Mouse (Mus musculus) Patski (cell line): ENCODE results near the gene Trim43a. TPM values are rescaled to one million over a fixed set of nuclear protein-coding genes. Genes with fewer than 3 reads are reported as not detected.
"Not testable (repeated sequence)": the region's sequence is repeated elsewhere in the genome, so short reads cannot be mapped to it uniquely, and the experiment has no call there.

Experiments
- ATAC-seq: fragments of 100-300 bp; one replicate; pipeline ENCODE4 v1.8.0; 2021
- CTCF ChIA-PET: fragments of 350-600 bp; sonication (Branson Sonifier 250); formaldehyde crosslinking; loops from one replicate; lab custom pipeline; 2022; ENCODE audit warnings: inconsistent platforms; lab: Charles Lee
- POLR2A ChIA-PET: fragments of 350-600 bp; sonication (Branson Sonifier 250); formaldehyde crosslinking; loops from one replicate; lab custom pipeline; 2022; ENCODE audit warnings: antibody characterized with exemption, inconsistent platforms; lab: Charles Lee
- DNase-seq: peaks from one replicate; pipeline ENCODE4 v3.0.0-alpha.2; 2011; ENCODE audit warnings: low read depth, low spot score
- H3K27me3 ChIP-seq: fragments of 371-371 bp; one replicate; pipeline ENCODE4 v1.5.1; 2021
- CTCF ChIP-seq: fragments of 100-300 bp; IDR thresholded peaks from one replicate; pipeline ENCODE4 v1.5.1; 2021
- in situ Hi-C: fragments of 300-500 bp; cut with MboI; formaldehyde crosslinking; loops from 3 replicates; pipeline ENCODE4 v1.11.1; 2018; ENCODE audit warnings: low pct_unique_long_range_greater_than_20kb, mixed read lengths
- polyA plus RNA-seq: library from polyadenylated mRNA; unstranded; gene quantifications from one replicate; pipeline ENCODE4 v1.2.3, GENCODE M21; 2021

Gene Trim43a
- polyA plus RNA-seq, result not detected

- in situ Hi-C loops, CTCF ChIA-PET, H3K27me3 ChIP-seq, ATAC-seq, DNase-seq: not testable (repeated sequence)
- POLR2A ChIA-PET, result interaction anchor here (0.7 kb wide), 1 partner anchor 1835 kb away, joined by 9 read pairs; no protein-coding TSS in a partner anchor
Observed at GRCm38 (mm10) chr9:88580591-88580990, at the start of gene Trim43a. TSS of gene Trim43a (plus strand) at chr9:88580891.

- CTCF ChIA-PET, result interaction anchor here (1.3 to 3.2 kb wide), 4 partner anchors 9 to 257 kb away, joined by 3 to 20 read pairs (median 8); no protein-coding TSS in a partner anchor
Observed at GRCm38 (mm10) chr9:88534093-88534492, 46.6 kb upstream of the Trim43a start.

GRCm38 (mm10) chr9:88539546-88540224 is 41.0 kb upstream of the Trim43a start:
- TF ChIP-seq CTCF, result no peak
- ChIA-PET CTCF (interaction anchor here (1.1 to 1.3 kb wide), 3 partner anchors 59 to 141 kb away, joined by 3 read pairs; no protein-coding TSS in a partner anchor), POLR2A (interaction anchor here (1.5 kb wide), 1 partner anchor 24 kb away, joined by 4 read pairs; no protein-coding TSS in a partner anchor)
- DNase-seq (no peak), ATAC-seq (no peak)
- in situ Hi-C loops, result loop anchor here (5.0 to 25.0 kb wide), 4 partner anchors 173 to 1115 kb away; partner anchors contain the start of gene Mthfsl
- H3K27me3 ChIP-seq, result no peaks in the 10 kb centered on the region

More at GRCm38 (mm10) chr9:88534093-88534492, 46.6 kb upstream of the Trim43a start:
- no peak for DNase-seq
- TF ChIP-seq CTCF, result no peak
- no peaks in the 10 kb centered on the region for H3K27me3 ChIP-seq
- POLR2A ChIA-PET, result interaction anchor here (0.9 kb wide), 1 partner anchor 14 kb away, joined by 3 read pairs; the partner anchor contains the start of gene Zfp949
- in situ Hi-C loops, result loop anchor here (25.0 kb wide), 1 partner anchor 178 kb away; the partner anchor contains the start of gene Mthfsl
- no peak for ATAC-seq

GRCm38 (mm10) chr9:88542816-88543215 is 37.9 kb upstream of the Trim43a start:
- TF ChIP-seq CTCF, result peak; percentile 73
- H3K27me3 ChIP-seq, result no peaks in the 10 kb centered on the region
- ChIA-PET POLR2A (interaction anchor here (1.1 to 1.4 kb wide), 2 partner anchors 19 to 61 kb away, joined by 3 read pairs; no protein-coding TSS in a partner anchor), CTCF (interaction anchor here (0.6 to 2.4 kb wide), 10 partner anchors 9 to 301 kb away, joined by 3 to 6 read pairs (median 3); no protein-coding TSS in a partner anchor)
- in situ Hi-C loops, result loop anchor here (5.0 to 25.0 kb wide), 4 partner anchors 169 to 1118 kb away; partner anchors contain the start of gene Mthfsl
- DNase-seq (no peak), ATAC-seq (peak; percentile 82)

- ATAC-seq (no peak), DNase-seq (no peak)
- peak; percentile 34 for TF ChIP-seq CTCF
- POLR2A ChIA-PET, result interaction anchor here (1.2 kb wide), 1 partner anchor 64 kb away, joined by 4 read pairs; no protein-coding TSS in a partner anchor
- in situ Hi-C loops, result loop anchor here (10.0 to 25.0 kb wide), 2 partner anchors 167 to 1121 kb away; partner anchors contain the start of gene Mthfsl
- no peaks in the 10 kb centered on the region for H3K27me3 ChIP-seq
- CTCF ChIA-PET, result interaction anchor here (0.7 to 1.7 kb wide), 19 partner anchors 8 to 1420 kb away, joined by 3 to 20 read pairs (median 4); partner anchors contain the start of gene Mthfsl
Observed at GRCm38 (mm10) chr9:88545534-88545933, 35.2 kb upstream of the Trim43a start.

GRCm38 (mm10) chr9:88546166-88546565 is 34.5 kb upstream of the Trim43a start:
- no peaks in the 10 kb centered on the region for H3K27me3 ChIP-seq
- ChIA-PET POLR2A (interaction anchor here (1.2 kb wide), 1 partner anchor 64 kb away, joined by 4 read pairs; no protein-coding TSS in a partner anchor), CTCF (interaction anchor here (0.7 to 1.7 kb wide), 19 partner anchors 9 to 1420 kb away, joined by 3 to 20 read pairs (median 4); partner anchors contain the start of gene Mthfsl)
- TF ChIP-seq CTCF, result peak; percentile 86
- in situ Hi-C loops, result loop anchor here (10.0 to 25.0 kb wide), 2 partner anchors 166 to 1121 kb away; partner anchors contain the start of gene Mthfsl
- DNase-seq (no peak), ATAC-seq (no peak)

GRCm38 (mm10) chr9:88546657-88547056 is 34.0 kb upstream of the Trim43a start:
- DNase-seq (no peak), ATAC-seq (no peak)
- ChIA-PET POLR2A (no interaction called here), CTCF (interaction anchor here (1.1 to 1.7 kb wide), 2 partner anchors 13 to 85 kb away, joined by 3 to 20 read pairs; no protein-coding TSS in a partner anchor)
- H3K27me3 ChIP-seq, result no peaks in the 10 kb centered on the region
- in situ Hi-C loops, result loop anchor here (10.0 to 25.0 kb wide), 2 partner anchors 166 to 1122 kb away; partner anchors contain the start of gene Mthfsl
- TF ChIP-seq CTCF, result no peak

GRCm38 (mm10) chr9:88547270-88547669 is 33.4 kb upstream of the Trim43a start:
- TF ChIP-seq CTCF, result peak; percentile 74
- no peaks in the 10 kb centered on the region for H3K27me3 ChIP-seq
- ATAC-seq (peak; percentile 77), DNase-seq (no peak)
- in situ Hi-C loops, result loop anchor here (10.0 to 25.0 kb wide), 2 partner anchors 165 to 1122 kb away; partner anchors contain the start of gene Mthfsl
- POLR2A ChIA-PET, result interaction anchor here (0.7 to 1.4 kb wide), 2 partner anchors 13 to 169 kb away, joined by 3 read pairs; no protein-coding TSS in a partner anchor
- CTCF ChIA-PET, result interaction anchor here (1.1 to 1.4 kb wide), 2 partner anchors 14 to 86 kb away, joined by 3 read pairs; no protein-coding TSS in a partner anchor

- ATAC-seq (peak; percentile 80), DNase-seq (peak; percentile 73)
- no peaks in the 10 kb centered on the region for H3K27me3 ChIP-seq
- CTCF ChIA-PET, result interaction anchor here (1.1 to 1.4 kb wide), 2 partner anchors 15 to 86 kb away, joined by 3 read pairs; no protein-coding TSS in a partner anchor
- no peak for TF ChIP-seq CTCF
- POLR2A ChIA-PET, result interaction anchor here (0.7 to 1.4 kb wide), 2 partner anchors 14 to 170 kb away, joined by 3 read pairs; no protein-coding TSS in a partner anchor
- in situ Hi-C loops, result loop anchor here (10.0 to 25.0 kb wide), 2 partner anchors 164 to 1123 kb away; partner anchors contain the start of gene Mthfsl
Observed at GRCm38 (mm10) chr9:88547851-88548613, 32.7 kb upstream of the Trim43a start, which contains the start of gene Zfp949. TSS of gene Zfp949 (plus strand) at chr9:88548020.
